Mouse (Mus musculus): ENCODE measurements around the gene Nbeal2.
"Not testable (repeated sequence)": the region's sequence is repeated elsewhere in the genome, so short reads cannot be mapped to it uniquely, and the experiment has no call there.

The Nbeal2 gene

GRCm38 (mm10) chr9:110653655-110654461, at the start of gene Nbeal2:
TSS of gene Nbeal2 (minus strand) at chr9:110654161.
- DNase-seq = peak; percentile 99

GRCm38 (mm10) chr9:110702848-110703247, 48.9 kb upstream of the Nbeal2 start:
- no peak for DNase-seq

GRCm38 (mm10) chr9:110701114-110702032, 47.4 kb upstream of the Nbeal2 start:
- DNase-seq = no peak

GRCm38 (mm10) chr9:110699574-110699973, 45.6 kb upstream of the Nbeal2 start:
- no peak for DNase-seq

GRCm38 (mm10) chr9:110697465-110697864, 43.5 kb upstream of the Nbeal2 start:
- no peak for DNase-seq

GRCm38 (mm10) chr9:110696427-110696826, 42.5 kb upstream of the Nbeal2 start:
- DNase-seq = no peak

GRCm38 (mm10) chr9:110695165-110695755, 41.3 kb upstream of the Nbeal2 start:
- no peak for DNase-seq

- peak; percentile 73 to 83 for DNase-seq
Measured at GRCm38 (mm10) chr9:110689261-110689779, 35.4 kb upstream of the Nbeal2 start.

- no peak for DNase-seq
Measured at GRCm38 (mm10) chr9:110687846-110688245, 33.9 kb upstream of the Nbeal2 start.

GRCm38 (mm10) chr9:110687061-110687460, 33.1 kb upstream of the Nbeal2 start:
- no peak for DNase-seq

GRCm38 (mm10) chr9:110686472-110686871, 32.5 kb upstream of the Nbeal2 start:
- no peak for DNase-seq

- peak; percentile 59 to 76 for DNase-seq
Measured at GRCm38 (mm10) chr9:110685591-110685990, 31.6 kb upstream of the Nbeal2 start.

- DNase-seq = no peak
Measured at GRCm38 (mm10) chr9:110685187-110685586, 31.2 kb upstream of the Nbeal2 start.

- DNase-seq = peak; percentile 92 to 94
Measured at GRCm38 (mm10) chr9:110684100-110684831, 30.3 kb upstream of the Nbeal2 start.

- peak; percentile 70 to 85 for DNase-seq
Measured at GRCm38 (mm10) chr9:110683574-110684099, 29.7 kb upstream of the Nbeal2 start.

- DNase-seq = not testable (repeated sequence)
Measured at GRCm38 (mm10) chr9:110682697-110683096, 28.7 kb upstream of the Nbeal2 start.

- DNase-seq = no peak
Measured at GRCm38 (mm10) chr9:110682255-110682654, 28.3 kb upstream of the Nbeal2 start.

- DNase-seq = peak in 1 of 2 experiments; percentile 48
Measured at GRCm38 (mm10) chr9:110681817-110682216, 27.9 kb upstream of the Nbeal2 start.

- no peak for DNase-seq
Measured at GRCm38 (mm10) chr9:110680736-110681507, 27.0 kb upstream of the Nbeal2 start.

- DNase-seq = no peak
Measured at GRCm38 (mm10) chr9:110678886-110679285, 24.9 kb upstream of the Nbeal2 start.

GRCm38 (mm10) chr9:110676492-110676911, 22.5 kb upstream of the Nbeal2 start:
- no peak for DNase-seq

Measured in lung, adult 18-20 months (tissue).